Mouse (Mus musculus): ENCODE measurements around the gene Atxn7l3.

The Atxn7l3 gene

DNA sequence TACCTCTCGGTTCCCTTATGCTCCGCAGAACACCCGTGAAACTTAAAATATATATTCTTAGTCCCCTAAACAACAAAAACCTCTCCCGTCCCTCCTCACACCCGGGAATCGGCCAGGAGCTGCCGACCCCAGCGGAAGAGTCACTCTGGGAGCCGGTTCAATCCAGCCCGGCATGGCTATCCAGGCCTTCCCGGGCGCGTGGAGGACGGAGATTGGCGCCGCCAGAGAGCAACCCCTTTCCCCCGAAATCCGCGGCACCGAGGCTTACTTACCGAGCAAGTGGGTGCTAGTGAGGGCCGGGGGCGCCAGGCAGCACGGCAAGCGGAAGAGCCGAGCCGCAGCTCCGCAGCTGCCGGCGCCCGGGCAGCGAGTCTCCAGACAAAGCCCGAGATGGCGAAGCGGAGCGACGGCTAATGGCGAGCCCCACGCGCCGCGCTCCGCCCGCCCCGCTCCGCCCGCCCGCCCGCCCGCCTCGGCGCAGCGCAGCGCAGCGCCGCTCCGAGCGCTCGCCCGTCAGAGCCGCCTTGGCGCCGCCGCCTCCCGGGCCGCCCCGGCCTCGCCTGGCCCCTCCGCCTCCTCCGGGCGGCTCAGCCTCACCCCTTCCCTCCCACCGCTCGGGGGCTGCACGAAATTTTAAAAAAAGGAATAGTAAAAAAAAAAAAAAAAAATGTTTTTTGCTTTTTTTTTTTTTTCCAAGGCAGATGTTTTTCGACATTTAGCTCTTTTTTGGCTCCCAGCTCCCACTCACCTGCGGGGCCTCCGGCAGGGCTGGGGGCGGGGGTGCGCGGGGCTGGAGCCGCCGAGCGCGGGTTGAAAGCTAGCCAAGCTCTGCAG is 22.4 kb upstream of the Atxn7l3 start:
- DNase-seq (ENCODE audit: low spot score) = peak; percentile 60

DNA sequence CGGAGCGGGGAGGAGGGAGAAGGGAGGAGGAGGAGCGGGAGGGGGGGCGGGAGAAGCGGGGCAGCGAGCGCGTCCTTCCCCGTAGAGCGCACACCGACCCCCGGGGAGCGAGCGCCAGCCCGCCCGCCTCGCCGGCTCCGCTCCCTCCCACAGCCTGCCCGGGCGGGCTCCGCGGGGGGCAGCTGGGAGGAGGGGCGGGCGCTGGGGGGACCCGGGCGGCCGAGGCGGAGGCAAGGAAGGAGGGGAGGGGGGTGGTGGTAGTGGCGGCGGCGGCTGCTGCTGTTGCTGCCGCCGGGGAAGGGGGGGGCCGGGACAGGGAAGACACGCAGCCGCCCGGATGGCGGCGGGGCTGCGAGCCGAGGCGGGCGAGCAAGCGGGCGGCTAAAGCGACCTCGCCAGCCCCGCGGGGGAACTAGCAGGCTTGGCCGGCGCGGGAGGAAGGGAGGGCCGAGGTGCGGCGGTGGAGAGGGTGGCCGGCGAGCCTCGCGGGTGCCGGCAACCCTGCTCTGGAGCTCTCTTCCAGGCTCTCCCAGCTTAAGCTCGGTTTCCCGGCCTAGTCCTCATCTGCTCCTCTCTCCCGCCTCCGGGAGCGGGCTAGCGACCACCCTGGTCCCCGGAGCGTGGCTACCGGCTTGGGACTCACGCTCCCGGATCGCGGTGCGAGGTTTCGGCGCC is 21.6 kb upstream of the Atxn7l3 start:
- DNase-seq (ENCODE audit: low spot score) = peak; percentile 75

DNA sequence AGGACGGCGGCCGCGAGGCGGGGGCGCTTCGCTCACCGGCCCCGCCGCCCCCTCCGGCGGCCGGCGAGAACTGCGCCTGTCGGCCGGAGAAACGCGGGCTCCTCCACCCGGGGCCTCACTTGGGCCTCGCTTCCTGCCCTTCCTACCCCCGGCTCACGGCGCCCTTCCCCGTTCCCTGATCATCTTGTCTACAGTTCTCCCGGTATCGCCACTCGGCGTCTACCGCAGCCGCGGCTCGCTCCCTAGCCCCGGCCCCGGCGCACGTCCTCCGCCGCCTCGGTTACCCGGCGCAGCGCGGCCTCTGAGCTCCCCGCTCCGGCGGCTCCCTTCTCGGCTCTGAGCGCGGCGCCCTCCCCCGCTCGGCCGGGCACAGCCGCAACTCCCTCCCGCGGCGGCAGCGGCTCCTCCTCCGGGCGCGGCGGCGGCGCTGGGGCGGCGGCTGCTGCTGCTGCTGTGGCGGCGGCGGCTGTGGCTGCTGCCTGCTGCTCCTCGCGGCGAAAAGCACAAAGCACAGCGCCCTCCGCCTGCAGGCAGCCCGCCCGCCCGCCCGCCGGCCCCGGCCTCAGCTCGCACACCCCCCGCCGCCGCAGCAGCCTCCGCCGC is 21.0 kb upstream of the Atxn7l3 start:
- peak; percentile 55 for DNase-seq (ENCODE audit: low spot score)

DNA sequence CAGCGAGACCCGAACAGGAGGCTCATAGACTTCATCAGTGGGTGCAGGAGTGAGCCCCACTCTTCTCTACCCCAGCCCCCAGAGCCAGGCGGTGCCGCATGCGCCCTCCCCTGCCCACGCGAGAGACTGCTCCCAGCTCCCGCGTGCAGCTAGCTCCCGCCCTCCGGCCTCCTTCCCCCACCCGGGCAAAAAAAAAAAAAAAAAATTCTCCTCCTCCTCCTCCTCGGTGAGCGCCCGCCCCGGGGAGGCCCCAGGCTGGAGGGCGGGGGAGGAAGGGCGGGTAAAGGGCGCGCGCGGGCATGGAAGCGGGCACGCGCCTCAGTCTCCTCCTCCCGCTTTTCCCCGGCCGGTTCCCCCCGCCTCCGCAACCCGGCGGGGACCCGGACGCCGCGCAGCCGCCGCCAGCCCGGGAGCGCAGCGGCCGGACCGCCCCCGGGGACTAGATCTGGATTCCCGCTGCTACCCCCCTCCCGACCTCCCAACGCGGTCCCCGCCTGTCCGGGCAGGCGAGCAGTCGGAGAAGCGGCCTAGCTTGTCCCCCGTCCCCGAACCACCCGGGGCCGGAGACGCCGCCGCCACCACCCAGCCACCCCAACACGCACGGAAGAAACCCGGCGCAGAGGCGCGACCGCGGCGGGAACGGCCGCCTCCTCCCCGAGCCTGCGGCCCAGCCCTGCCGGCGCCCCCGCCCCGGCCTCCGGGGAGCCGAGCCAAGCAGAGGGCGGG is 20.3 kb upstream of the Atxn7l3 start:
- peak; percentile 92 for DNase-seq (ENCODE audit: low spot score)

DNA sequence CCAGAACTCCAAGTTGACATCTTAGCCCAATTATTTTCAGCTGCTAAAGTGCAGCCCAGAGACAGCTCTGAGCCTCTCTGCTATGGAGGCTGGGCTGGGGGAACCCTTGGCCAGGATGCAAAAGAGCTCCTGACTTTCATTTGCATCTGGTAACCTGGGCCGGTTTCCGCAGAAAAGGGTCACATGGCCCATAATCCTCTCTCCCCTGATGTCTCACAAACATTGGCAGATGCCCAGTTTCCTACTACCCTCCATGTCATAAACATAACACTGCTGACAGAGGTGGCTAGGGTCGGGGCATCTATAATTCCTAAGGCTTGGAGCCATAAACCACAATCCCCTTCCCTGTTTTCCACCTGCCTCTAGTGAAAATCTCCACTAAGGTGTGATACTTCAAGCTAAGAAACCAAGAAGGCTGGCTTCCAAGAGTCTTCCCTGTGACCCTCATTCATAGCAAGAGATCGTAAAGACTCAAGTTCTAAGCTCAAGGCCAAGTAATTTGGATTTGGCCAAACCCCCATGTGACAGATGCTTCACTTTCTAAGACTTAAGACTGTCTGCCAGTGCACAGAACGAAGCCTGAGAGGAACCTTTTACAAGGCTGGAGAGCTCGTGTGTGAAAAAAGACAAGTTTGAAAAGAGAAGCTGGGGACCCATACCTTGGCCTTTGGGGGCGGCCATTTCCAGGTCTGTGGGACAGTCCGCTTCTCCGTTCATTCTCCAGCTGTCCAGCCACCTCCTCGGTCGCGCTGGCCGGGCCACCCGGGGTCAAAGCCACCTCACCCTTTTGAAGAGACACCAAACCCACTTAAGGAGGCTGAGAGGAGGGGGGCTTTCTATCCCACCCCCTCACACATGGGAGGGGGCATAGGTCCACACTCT is 19.5 kb upstream of the Atxn7l3 start:
- DNase-seq (ENCODE audit: low spot score) = no peak

DNA sequence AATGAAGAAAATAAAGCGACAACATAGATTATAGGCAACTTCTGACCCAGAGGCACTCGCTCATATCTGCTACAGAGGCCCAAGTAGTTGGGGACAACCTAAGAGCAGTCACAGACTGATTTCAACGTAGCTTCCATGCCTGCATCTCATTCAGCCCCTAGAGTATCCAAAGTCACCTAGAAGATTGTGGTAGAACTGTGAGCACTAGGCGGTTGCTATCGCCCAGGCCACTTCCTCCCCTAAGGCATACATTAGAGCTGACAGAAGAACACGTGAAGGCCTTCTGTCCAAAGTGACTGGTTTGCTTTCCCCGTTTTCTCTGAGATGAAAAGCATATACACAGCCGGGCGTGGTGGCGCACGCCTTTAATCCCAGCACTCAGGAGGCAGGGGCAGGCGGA is 17.9 kb upstream of the Atxn7l3 start:
- DNase-seq (ENCODE audit: low spot score) = no peak

DNA sequence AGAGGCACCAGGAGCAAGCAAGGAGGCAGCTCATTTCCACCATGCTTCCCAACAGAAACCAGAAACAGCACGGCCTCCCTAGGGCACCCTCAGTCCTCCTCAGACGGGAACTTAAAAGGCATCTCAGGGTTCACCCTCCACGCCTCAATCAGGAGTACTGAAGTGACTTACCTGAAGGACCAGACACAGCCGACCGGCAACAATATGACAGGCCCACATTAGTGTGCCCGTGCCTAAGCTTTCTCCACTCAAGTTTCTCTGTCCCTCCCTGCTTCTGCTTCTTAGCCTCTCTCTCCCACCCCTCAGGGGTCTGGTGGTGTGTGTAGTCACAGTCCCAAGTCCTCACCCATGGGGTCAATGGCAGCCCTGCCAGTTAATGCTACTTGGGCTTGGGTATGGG is 16.2 kb upstream of the Atxn7l3 start:
- DNase-seq (ENCODE audit: low spot score) = no peak

DNA sequence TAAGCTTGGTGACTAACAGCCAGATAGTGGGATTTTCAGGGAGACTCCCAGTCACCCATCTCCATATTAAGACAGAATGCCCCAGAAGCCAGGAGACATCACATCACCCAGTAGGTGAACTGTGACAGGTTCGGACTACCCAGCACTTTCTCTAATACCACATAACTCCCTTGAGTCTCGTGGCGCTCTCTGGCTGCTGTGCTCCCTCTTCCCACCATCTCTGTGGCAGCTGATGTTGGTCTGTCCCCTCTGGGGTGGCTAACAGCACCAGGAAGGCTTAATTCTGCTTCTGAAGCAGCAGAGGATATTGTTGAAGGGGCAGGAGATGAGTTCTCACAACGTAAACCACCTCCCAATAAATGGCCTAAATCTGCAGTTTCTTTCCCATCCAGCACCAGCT is 15.5 kb upstream of the Atxn7l3 start:
- DNase-seq (ENCODE audit: low spot score) = no peak

DNA sequence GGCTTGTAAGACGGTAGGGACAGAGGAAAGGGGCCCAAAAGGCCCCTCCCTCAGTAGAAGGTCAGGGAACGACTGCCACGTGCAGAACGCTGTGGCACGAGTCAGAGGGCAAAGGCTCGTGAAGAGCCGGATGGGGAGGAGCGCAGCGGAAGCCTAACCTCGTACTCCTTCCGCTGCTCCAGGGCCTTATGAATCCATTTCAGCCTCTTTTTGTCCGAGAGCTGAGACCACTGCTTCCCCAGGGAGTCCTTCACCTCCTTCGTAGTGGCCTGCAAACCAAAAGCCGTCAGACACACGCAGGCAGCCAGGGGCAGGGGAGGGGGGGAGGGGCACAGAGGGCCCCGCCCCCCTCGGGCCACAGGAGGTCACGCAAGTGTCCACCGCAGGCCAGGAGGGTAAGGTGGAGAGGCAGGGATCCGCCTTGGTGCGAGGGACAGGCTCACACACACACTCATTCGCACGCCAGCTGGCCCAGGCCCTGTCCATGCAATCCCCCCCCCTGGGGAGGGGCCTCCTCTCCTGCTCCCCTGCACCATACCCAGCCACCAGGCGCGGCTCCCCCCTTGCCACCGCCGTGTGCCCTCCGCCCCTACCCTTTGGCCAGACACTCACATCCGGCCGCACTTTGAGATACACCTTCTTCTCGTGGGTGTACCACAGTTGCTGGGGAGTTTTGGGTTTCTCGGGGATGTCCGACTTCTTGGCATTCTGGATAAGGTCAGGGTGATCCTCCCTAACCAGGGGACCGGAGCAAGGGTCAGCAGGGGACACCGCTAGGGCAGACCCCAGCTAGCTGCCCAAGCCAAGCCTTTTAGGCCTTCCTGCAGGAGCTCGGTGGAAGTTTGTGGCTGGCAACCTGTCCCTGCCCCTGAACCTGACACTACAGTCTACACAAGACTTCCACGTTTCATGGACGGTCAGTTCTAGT is 14.6 kb upstream of the Atxn7l3 start:
- DNase-seq (ENCODE audit: low spot score) = no peak

DNA sequence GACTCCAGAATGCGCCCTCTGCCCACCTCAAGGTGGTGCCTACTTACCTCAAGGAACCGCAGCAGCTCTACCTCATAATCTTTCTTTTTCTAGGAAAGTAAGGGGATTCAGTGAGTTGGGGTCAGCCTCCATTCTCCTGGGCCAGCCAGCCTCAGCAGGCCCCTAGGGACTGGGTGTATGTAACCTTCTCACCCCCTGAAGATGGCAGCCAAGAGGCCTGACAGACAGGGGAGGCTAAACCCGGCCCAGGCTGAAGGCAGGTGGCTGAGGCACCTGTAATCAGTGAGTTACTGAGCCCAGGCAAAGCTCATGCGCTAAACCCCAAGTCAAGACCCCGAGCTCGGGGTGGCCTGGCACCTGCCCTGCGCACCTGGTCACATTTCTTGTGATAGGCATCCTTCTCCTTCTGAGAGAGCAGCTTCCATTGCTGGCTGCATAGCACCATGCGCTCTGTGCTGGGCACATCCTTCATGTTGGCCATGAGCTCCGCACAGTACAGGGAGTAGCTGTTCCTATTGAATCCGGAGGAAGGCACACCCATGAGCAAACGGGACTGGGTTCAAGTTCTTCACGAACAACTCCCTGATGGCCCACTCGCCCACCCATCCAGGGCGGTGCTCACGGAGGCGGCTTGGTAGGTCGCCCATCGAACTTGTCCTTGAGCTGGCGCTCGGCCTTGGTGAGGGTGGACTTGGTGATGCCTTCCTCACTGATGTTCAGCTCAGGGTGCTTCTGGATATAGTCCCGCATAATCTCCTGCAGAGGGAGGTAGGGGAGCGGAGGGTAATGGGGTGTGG is 13.6 kb upstream of the Atxn7l3 start:
- no peak for DNase-seq (ENCODE audit: low spot score)

DNA sequence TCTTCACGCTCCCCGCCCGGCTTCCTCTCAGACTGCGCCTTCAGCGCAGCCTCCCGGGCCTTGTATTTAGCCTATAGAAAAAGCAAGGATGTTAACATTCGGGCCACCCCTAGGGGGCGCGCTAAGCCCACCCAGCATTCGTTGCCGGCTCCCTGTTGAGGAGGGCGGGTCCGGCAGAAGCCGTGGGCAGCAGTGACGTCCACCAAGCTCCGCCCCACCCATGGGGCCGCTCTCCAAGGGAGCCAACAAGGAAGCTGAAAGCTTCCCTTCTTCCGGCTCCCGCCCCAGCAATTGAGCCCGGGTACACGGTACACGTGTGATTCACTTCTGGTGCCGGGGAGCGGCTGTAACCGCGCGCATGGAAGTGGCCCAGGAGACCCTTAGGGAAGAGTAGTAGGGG is 12.5 kb upstream of the Atxn7l3 start:
- peak; percentile 98 for DNase-seq (ENCODE audit: low spot score)

DNA sequence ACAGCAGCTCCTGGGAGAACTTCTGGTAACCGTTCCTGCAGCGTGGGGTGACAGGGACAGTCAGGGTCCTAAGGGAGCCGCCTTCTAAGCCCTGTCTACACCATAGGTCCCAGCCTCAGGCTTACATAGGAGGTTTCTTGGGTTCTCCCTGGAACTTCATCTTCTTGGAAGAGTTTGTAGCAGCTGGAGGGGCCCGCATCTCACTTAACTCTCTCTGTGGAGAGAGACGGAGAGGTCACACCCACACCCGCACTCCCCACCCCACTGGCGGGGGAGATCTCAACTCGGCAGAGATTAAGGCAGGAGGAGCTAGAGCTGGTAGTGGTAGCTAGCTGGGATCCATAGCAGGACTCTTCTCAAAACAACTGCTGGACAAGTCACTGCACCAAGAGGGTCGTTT is 11.7 kb upstream of the Atxn7l3 start:
- DNase-seq (ENCODE audit: low spot score) = no peak

DNA sequence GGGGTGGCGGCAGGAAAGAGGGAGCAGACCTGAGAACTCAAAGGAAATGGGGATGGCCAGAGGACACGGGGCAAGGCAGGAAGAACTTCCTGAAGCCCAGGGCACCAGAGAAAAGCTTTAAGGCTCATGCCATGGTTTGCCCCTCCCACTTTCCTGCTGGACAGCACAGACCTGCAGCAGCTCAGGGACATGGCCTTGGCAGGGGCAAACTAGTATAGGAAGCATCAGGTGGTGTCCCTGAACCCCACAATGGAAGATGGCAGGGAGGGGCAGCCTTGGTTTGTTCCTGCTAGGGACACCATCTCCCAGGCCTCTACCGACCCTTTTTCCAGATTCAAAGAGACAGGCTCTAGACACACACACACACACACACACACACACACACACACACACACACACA is 8.9 kb upstream of the Atxn7l3 start:
- no peak for DNase-seq (ENCODE audit: low spot score)

DNA sequence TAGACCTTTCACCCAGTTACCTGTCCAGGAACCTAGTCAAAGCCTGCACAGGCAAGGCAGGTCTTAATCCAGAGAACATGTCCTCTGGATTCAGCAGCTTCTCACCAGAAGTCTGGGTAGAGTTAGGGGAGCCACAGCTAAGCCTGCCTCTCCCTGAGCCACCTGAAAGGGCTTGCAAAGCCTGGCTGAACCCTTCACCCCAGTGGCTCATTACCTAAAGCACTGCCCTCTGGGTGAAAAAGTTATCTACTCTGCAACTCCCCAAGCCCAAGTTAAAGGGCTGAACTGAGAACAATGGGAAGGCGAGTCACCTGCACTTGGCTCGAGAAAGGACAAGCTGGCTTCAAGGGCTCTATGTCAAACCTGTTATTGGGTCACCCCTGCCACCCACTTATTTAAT is 7.7 kb upstream of the Atxn7l3 start:
- no peak for DNase-seq (ENCODE audit: low spot score)

DNA sequence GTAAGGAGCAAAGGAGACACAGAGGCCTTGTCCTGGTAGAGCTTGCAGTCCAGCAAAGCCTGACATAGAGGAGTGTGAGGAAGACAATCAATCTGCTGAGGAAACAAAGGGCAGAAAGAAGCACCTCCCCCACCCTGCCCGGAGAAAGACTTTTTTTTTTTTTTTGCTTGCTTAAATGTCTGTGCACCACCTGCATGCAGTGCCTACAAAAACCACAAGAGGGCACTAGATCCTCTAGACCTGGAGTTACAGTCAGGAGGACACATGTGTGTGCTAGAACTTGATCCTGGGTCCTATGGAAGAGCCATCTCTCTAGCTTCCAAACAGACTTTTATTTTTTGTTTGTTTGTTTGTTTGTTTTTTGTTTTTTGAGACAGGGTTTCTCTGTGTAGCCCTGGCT is 3.4 kb upstream of the Atxn7l3 start:
- DNase-seq (ENCODE audit: low spot score) = peak; percentile 69

DNA sequence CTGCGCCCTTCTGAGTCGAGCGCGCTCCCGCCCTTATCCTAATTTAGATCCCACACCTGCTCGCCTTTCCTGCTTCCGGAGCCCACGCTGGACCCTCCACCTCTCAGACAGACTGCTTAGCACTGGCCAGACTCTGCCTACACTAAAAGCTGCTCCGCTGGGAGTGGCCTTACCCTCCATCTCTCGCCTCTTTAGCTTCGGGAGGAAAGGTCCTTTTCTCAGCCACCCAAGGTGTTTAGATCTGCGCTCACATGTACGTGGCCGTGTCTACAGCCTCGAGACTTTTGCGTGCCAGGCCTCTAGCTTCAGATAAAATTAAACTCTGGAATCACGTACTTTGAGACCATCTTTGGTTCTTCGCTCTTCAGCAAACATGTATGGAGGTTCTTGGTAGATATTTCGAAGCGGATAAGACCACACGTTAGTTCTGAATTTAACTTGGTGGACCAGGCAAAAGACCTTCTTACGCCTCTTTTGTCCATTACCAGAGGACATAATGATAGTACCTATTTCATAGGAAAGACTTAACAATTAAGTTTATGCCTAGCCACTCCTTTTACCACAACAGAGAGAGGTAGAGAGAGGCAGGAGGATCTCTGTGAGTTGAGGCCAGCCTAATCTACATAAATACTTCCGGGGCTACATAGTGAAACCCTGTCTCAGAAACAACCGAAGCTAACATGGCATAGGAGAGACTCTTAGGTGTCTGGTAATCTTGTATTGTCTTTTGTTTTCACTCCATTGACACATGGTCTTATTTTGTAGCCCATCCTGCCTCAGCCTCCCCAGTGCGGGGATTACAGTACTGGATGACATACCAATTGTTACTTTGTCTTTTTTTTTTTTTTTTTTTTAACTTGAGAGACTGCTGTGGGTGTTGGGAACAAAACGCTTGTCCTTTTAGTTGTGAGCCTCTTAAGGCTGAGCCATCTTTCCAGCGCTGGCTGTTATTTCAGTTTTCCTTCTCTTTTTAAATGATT is 1.4 kb upstream of the Atxn7l3 start:
- DNase-seq (ENCODE audit: low spot score) = no peak

DNA sequence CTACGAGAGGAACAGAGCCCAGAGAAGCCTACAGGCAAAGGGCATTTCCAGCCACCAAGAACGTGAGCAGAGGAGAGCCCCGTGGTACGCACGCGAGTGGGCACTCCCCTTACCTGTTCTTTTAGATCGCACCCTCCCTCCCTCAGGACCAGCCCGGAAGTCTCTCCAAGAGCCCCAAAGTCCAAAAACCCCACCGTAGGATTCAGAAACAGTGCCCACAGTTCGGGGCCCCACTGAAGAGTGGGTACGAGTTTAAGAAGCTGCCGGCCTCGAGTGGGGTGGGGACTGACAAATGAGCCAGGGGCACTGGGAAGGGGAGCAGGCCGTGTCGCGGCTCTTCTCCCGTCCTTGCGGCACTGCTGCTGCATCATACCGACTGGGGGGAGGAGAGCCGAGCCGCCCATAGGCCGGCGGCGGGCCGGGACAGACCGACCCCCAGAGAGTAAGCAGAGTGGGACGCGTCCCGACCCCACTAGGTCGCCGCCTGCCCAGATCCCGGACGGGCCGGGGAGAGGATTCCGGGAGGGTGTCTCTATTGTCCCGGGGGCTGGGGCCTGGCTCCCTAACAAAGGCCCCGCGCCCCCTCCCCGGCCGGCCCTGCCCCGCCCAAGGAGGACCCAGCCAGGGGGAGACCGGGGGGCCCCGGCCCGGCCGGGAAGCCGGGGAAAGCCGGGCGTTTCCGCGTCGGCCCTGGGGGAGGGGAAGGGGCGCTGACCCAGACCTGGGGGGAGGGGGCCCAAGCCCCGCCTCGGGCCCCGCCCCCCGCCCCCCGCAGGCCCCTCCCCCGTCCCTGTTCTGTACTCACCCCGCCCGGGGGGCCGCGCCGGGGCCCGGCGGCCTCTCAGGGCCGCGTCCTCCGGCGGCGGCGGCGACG is 596 bp downstream of the Atxn7l3 start:
- peak; percentile 67 for DNase-seq (ENCODE audit: low spot score)

Data from urinary bladder, postnatal 14 days (tissue).